Mouse (Mus musculus) CH12.LX (cell line): ENCODE data around the gene Itga9.

Experiments
- BHLHE40 ChIP-seq: IDR thresholded peaks from 2 replicates; pipeline ENCODE4 v1.6.1; 2011; ENCODE audit warnings: mild to moderate bottlenecking, low read depth, low read length, improper control_type of control experiment
- CTCF ChIP-seq, 2 experiments: IDR thresholded peaks in 1 of 2; conservative IDR thresholded peaks in 1 of 2; 2 replicates each; pipeline ENCODE4 v1.5.1; 2011 to 2012; ENCODE audit warnings: low read depth in 2 of 2, low read length in 2 of 2, improper control_type of control experiment in 1 of 2, inconsistent platforms in 1 of 2, mild to moderate bottlenecking in 1 of 2, moderate library complexity in 1 of 2
- EP300 ChIP-seq: IDR thresholded peaks from 2 replicates; pipeline ENCODE4 v1.6.1; 2011; ENCODE audit warnings: low read length, improper control_type of control experiment
- ETS1 ChIP-seq: conservative IDR thresholded peaks from 2 replicates; pipeline ENCODE4 v1.6.1; 2012; ENCODE audit warnings: low read depth, mild to moderate bottlenecking, inconsistent platforms, low read length, improper control_type of control experiment, moderate library complexity
- MEF2A ChIP-seq: IDR thresholded peaks from 2 replicates; pipeline ENCODE4 v1.6.1; 2014; ENCODE audit warnings: low read depth, mild to moderate bottlenecking, inconsistent platforms, low read length, improper control_type of control experiment, borderline replicate concordance
- PAX5 ChIP-seq: IDR thresholded peaks from 2 replicates; pipeline ENCODE4 v1.6.1; 2012; ENCODE audit warnings: low read length, inconsistent platforms, mixed read lengths
- POLR2A ChIP-seq: IDR thresholded peaks from 2 replicates; pipeline ENCODE4 v1.6.1; 2011; ENCODE audit warnings: low read depth, mild to moderate bottlenecking, improper control_type of control experiment, low read length
- POLR2AphosphoS2 ChIP-seq: IDR thresholded peaks from 2 replicates; pipeline ENCODE4 v1.6.1; 2011; ENCODE audit warnings: low read depth, low read length, improper control_type of control experiment
- SMC3 ChIP-seq: IDR thresholded peaks from 2 replicates; pipeline ENCODE4 v1.6.1; 2011; ENCODE audit warnings: low read depth, low read length, improper control_type of control experiment

- TF ChIP-seq ETS1 (no peak), POLR2A (no peak), POLR2AphosphoS2 (no peak), SMC3 (no peak), CTCF (conservative IDR thresholded peaks at IDR 0.05 in 1 of 2, IDR thresholded peaks at IDR 0.05 in 1 of 2; ENCODE audit: low read depth in 2 of 2, low read length in 2 of 2) (no peak), BHLHE40 (no peak), EP300 (no peak), PAX5 (no peak), MEF2A (no peak)
Observed at GRCm38 (mm10) chr9:118876902-118877301, 270.4 kb downstream of the Itga9 start.
